Mouse (Mus musculus) 3T3-L1 (cell line): ENCODE measurements around the gene Emx2.
A peak's percentile ranks its signal among the peaks of the same experiment; 100 is the strongest.

ENCODE experiments used
- DNase-seq: peaks from one replicate; pipeline ENCODE4 v3.0.0-alpha.2; 2015; ENCODE audit warnings: low read depth, low spot score

The Emx2 gene

GRCm38 (mm10) chr19:59462459-59463292 lies 4.5 kb downstream of the Emx2 start:
- DNase-seq: no peak

- DNase-seq: no peak
Measured at GRCm38 (mm10) chr19:59463842-59464443, 5.8 kb downstream of the Emx2 start.

- no peak for DNase-seq
Measured at GRCm38 (mm10) chr19:59465281-59465680, 7.1 kb downstream of the Emx2 start.

- no peak for DNase-seq
Measured at GRCm38 (mm10) chr19:59465751-59466410, 7.7 kb downstream of the Emx2 start.

GRCm38 (mm10) chr19:59466417-59466937 lies 8.3 kb downstream of the Emx2 start:
- DNase-seq: no peak

GRCm38 (mm10) chr19:59467016-59467412 lies 8.8 kb downstream of the Emx2 start:
- no peak for DNase-seq

- no peak for DNase-seq
Measured at GRCm38 (mm10) chr19:59467413-59468064, 9.4 kb downstream of the Emx2 start.

- no peak for DNase-seq
Measured at GRCm38 (mm10) chr19:59468065-59468810, 10.1 kb downstream of the Emx2 start.

- no peak for DNase-seq
Measured at GRCm38 (mm10) chr19:59469035-59469949, 11.1 kb downstream of the Emx2 start.

- DNase-seq: no peak
Measured at GRCm38 (mm10) chr19:59470074-59470630, 12.0 kb downstream of the Emx2 start.

GRCm38 (mm10) chr19:59470913-59471312 lies 12.7 kb downstream of the Emx2 start:
- DNase-seq: no peak

GRCm38 (mm10) chr19:59472844-59473243 lies 14.7 kb downstream of the Emx2 start:
- no peak for DNase-seq

- no peak for DNase-seq
Measured at GRCm38 (mm10) chr19:59479912-59480311, 21.7 kb downstream of the Emx2 start.

- no peak for DNase-seq
Measured at GRCm38 (mm10) chr19:59480563-59480962, 22.4 kb downstream of the Emx2 start.

GRCm38 (mm10) chr19:59492258-59492657 lies 34.1 kb downstream of the Emx2 start:
- DNase-seq: no peak

GRCm38 (mm10) chr19:59496832-59497231 lies 38.7 kb downstream of the Emx2 start:
- DNase-seq: no peak

- peak; percentile 47 for DNase-seq
Measured at GRCm38 (mm10) chr19:59508896-59509295, 50.7 kb downstream of the Emx2 start.

GRCm38 (mm10) chr19:59513181-59513580 lies 55.0 kb downstream of the Emx2 start:
- no peak for DNase-seq
